Mouse (Mus musculus): Measurements from ENCODE around the gene Plcz1.

Gene Plcz1

DNA sequence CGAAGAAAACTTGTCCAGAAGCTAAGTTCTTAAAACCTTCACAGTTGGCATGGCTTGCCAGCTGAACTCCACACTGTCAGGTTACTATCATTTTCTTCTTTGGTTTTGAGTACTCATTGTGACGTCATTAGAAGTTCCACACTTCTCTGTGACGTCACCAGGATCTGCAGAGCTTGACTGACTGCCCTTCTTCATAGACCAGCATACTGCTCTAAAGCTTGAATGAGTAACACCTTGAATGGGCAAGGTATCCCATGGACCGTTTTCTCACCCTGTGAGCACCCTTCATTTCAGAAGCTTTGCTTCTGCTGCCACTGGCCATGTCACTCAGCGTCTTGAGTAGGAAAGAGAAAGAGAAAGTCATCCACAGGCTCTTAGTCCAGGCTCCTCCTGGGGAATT lies at the start of gene Plcz1:
Gene Plcz1, minus strand, starts transcription at position 101 of the 400 bp plus-strand sequence.
- no peak for DNase-seq

DNA sequence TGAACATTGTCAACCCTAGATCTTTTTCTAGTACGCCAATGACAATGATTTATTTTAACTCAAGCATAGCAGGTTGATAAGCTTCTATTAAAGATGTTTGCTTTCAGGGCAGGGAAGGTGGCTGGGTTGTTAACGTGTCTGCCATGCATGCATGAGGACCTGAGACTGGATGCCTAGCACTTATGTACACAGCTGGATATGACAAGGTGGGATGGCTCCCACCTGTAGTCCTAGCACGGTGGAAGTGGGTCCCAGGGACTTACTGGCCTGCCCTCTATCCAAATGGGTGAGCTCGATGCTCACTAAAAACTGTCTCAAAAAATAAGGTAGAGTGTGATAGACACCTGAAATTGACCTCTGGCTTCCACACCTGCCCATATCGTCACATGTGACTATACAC lies 48.6 kb upstream of the Plcz1 start:
- DNase-seq = no peak

DNA sequence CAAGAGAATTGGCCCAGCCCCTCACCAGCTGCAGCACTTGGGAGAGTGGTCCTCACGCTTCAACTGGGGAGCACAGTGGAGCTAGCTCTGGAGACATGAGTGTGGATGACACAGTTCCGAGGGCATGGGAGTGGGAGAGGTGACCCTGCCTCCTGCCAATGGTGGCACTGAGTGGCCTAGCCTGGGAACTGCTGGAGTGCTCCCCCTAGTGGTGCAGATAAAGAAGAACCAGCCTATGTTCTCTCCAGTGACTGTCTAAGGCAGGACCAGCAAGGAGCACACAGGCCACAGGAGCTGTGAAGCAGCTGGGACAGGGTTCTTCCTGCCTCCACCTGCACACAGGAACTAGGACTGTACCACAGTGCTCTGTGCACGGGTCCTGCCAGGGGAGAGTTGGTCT lies 40.5 kb upstream of the Plcz1 start:
- peak; percentile 7 for DNase-seq

DNA sequence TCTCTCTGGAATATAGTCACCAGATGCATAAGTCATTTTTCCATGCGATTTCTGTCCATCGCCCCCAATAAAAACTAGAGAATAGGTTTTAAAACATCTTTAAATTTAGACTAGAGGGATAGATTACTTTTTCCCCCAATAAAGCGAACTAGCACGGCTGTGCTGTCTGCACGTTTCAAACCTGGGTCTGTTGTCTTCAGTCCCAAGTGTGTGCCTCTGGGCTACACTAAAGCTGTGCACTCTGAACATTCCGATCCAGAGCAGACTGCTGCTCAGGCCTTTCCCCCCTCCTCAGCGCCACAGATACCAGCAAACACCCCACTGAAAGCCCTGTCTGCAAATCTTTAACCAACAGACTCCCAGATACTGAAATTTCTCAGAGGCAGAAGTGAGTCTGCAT lies 39.7 kb upstream of the Plcz1 start:
- DNase-seq = no peak

DNA sequence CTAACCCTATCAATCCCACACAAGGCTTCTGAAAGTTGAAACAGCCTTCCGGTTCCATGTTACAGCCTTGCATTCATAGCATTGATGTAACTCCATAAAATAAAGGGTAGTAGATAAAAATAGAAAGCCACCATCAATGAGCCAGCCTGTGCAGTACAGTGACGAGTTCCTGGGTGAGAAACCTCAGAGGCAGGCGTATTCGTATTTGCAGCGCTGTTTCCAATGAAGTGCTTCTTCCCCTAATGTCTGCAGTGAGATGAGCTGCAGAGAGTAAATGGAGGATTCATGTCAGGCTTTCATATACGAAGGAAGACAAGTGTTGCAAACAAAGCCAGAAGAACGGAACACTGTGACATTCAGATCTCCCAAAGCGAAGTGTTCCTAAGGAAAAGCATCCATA lies 27.9 kb upstream of the Plcz1 start:
- no peak for DNase-seq

DNA sequence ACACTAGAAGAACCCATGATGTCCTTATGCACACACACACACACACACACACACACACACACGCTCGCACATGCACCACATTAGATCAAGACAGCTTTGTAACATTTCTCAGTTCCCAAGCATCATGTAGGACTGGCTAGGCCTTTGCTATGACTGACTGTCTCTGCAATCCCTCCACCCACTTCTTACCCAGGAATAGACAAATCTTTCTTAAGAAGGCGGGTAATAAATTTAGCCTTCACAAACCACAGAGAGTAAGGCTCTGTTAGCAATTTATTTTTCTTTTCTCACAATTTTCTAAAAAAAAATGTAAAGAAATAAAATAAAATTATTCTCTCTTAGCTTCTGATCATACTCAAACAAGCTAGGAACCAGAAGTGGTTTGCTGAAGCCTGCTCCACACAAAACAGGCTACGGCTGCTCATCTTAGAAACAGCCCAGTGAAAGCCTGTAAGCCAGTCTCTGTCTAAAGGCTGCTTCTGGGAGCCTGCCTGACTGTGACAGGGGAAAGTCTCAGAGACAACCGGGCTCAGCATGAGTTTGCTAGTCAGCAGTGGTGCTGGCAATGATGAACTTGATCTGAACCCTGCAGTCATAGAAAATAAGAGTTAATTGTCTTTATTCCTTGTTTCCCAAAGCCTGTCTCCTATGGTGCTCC lies 13.1 kb upstream of the Plcz1 start:
- DNase-seq = no peak

DNA sequence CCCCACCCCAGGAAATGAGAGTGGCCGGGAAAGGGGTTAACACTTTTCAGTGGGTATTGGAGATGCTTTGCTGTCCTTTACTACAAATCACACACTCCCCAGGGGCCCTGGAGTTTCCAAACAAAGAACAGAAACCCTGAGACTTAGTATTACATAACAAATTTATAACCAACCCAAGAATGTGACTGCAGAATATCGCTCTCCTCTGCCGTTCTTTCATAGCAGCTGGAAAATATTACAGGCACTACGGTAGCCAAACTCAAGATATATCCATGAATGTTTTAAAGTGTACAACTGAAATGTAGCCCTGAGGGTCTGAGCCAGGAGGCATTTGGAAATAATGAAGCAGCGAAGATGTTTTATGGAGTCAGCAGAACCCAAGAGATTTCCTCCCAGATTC lies 10.2 kb upstream of the Plcz1 start:
- no peak for DNase-seq

DNA sequence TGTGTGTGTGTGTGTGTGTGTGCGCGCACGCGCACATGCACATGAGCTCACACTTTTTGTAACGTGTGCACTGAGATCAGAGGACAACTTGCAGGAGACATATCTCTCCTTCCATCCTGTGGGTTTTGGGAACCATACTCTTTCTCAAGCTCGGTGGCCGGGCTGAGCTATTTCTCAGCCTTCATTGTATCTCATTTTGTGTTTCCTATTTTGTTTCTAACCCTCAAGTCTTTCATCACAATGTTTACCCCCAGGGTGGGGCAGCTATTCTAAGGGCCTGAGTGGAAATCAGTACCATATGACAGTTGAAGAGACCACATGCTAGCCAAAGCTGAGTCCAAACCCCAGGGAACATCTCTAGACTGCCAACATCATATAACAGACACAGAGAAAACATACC lies 305 bp downstream of the Plcz1 start, which contains the start of gene Capza3:
Gene Capza3, plus strand, starts transcription at position 301 of the 400 bp plus-strand sequence.
- no peak for DNase-seq

DNA sequence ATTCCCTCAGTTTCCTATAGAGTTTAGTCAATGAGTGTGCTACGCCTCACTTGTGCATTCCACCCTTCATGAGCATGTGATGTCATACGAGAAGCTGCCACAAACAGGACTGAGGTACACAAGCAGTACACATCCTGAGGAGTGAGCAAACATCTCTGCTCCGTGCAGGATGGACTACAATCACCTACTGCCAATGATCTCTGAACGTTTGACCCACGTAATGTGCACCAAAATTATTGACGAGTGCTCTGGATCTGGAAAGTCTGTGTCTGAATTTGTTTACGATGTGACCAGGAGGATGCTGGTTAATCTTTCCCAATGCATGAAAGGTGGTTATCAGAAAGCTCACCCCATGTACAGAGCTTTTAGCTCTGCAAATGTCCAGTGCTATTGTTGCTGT lies 16.9 kb downstream of the Plcz1 start:
- DNase-seq = no peak

DNA sequence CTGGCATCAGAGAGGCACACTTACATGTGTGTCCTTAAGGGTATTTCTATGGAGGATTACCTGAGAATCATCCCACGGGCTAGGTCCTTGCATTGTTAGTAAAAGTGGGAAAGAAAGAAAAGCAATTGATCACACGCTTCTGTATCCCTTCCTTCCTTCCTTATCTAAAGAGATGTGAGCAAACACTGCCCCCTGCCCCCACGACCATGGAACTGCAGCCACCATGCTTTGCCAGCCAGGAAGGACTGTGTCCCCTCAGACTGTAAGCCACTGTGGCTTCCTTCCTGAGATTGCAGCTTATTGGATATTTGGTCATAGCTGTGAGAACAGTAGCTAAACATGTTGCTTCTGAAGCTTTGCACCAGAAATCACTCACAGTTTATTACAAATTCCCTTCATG lies 36.1 kb downstream of the Plcz1 start:
- DNase-seq = no peak

DNA sequence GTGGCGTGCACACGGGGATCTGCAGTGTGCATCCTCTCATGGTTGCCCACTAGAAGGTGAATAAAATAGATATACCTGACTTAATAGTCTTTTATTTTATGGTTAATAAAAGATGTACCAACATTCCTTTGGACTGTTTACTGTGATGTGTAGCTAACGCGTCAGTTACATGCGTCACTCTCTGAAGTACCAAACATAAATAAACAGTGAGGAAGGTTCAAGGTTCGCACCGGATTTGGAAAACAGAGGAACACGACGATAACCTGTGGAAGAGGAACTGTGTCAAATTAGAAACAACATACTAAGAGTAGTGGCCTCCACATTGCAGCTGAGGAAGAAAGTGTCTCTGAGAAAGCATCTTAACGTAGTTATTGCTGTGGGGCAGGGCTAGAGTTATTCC lies 51.7 kb downstream of the Plcz1 start:
- no peak for DNase-seq

DNA sequence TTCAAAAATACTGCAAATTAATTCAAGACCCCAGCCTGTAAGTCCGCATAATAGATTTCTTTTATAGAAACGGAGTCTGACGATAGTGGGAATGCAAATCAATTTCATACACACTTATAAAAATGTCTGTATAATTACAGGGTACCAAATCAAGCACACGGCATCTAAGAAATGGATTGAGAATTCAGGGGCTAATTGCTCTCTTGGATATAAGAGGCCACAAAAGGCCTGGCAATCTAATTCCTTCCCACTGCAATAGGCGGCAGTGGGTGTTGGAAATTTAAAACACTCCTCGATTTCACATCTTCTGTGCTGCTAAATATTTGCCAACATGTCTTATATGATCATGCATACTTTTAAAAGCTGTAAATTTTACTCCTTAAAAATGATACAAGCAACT lies 52.2 kb downstream of the Plcz1 start:
- no peak for DNase-seq

DNA sequence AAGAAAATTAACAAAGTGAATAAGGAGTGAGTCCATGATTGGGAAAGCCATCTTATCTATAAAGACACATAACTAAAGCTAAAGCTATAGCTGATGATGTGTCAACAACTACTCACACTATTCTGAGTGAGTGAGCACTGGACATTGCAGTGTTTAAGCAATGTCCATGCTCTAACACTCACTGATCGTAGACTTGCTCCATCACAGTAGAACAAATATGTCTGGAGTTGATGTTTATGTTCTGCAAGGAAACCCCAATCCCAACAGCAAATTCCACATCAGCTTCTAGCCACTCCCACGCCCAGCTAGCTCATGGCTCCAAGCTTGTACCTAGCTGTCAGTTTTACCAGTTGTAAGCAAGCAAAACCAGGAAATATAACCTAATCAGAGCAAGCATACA lies 54.7 kb downstream of the Plcz1 start:
- no peak for DNase-seq

DNA sequence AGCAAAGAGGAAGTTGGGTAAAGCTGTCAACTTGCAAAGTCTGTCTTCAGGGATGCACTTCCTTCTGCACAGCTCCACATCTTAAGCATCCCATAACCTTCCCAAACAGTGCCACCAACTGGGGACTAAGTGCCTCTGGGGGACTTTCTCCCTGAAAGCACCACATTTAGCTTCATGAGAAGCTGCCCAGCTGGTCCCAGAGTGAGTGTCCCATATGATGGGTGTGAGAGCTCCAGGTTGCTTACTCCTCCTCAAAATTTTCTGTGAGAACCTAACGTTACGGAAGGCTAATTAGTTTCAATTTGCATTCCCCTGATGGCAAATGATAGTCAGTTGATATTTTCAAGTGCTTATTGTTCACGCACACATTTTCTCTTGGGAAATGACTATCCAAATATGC lies 57.2 kb downstream of the Plcz1 start:
- no peak for DNase-seq

DNA sequence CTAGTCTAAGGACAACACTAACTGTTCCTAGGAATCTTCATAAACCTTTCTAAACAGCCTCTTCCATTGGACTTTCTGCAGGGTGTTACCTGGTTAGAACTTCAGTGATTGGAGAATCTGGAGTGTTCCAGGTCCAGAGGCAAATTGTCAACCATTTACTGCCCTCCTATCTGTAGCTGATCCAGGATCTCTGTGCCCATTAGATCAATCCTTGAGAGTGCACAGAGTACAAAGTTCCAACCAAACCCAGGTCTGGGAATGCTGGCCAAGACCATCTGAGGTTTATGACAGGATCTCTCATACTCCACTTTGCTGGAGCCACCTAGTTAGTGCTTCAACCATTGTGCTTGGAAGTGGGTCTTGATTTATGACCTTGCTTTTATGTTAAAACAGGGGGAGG lies 60.2 kb downstream of the Plcz1 start:
- no peak for DNase-seq

DNA sequence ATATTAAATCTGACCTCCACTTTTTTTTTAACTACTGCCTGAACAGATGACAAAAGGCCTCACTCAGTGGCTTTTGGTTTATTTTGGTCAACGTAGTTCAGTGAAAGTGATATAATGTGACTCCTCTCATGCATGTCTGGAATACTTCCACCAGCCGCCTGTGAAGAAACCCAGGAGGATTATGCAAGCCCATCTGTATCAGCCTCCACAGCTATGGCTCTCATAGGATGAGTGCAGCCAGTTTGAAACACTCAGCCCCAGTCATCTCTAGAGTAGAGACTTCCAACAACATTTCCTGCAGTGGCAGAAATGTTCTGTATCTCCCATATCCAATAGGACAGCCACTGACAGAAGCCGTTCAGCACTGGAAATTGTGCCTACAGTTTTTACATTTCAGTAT lies 63.1 kb downstream of the Plcz1 start:
- DNase-seq = no peak

DNA sequence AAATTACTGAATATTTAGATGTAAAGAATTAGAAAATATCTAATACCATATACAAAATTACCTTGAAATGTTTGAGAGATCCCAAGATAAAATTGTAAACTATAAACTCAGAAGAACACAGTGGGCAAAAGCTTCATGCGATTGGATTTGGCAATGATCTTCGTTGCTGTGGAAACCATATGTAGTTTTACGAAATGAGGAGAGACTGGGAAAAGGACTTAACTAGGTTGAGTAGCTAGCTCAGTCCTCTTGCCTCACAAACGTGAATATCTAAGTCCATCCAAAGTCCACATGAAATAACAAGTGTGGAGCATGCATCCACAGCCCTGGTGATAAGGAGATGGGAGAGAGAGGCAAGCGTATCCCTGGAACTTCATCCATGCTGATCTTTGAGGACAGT lies 66.6 kb downstream of the Plcz1 start:
- no peak for DNase-seq

DNA sequence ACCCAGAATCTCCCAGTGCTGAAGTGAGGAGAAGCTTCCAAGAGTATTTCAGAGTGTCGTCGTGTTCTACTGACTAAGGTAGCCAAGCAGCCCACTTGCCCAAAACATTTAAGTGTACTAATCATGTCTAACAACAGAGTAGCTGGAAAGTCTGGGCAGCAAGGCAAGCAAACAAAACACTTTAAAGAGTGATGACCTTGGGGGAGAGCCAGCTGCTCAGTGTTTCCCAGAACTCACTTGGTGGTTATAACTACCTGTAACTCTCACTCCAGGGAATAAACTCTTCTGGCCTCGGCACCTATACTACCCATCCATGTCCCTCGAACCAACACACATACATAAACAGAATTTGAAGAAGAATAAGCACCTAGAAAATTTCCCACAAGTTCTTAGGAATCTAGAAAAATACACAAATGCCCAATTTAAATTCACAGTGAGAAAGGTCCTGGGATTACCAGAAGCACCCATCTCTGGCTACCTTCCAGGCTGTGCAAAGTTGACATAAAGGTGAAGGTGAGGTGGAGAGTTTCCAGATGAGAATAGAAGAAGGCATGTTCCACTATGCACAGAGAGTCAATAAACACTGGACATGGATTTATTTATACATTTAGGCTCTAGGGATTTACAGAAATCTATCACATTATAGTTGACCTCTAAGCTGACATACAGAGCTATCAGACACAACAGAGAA lies 69.5 kb downstream of the Plcz1 start:
- DNase-seq = no peak

DNA sequence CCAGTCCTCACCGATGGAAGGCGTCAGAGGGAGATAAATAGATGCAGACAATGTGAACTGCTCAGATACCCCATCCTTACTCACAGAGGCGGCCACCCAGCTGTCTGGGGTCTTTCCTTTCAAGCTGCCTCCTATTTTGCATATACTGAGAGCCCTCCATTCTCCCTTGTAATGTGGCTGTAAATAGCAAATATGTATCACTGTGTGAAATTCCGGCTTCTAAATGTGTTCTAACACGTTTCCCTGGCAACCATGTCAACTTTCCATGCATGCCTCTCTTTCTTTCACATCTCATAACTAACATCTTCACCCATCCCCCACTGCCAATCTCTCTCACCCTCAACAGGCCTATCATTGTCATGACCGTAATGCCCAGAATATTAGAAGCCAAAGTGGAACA lies 74.6 kb downstream of the Plcz1 start:
- no peak for DNase-seq

DNA sequence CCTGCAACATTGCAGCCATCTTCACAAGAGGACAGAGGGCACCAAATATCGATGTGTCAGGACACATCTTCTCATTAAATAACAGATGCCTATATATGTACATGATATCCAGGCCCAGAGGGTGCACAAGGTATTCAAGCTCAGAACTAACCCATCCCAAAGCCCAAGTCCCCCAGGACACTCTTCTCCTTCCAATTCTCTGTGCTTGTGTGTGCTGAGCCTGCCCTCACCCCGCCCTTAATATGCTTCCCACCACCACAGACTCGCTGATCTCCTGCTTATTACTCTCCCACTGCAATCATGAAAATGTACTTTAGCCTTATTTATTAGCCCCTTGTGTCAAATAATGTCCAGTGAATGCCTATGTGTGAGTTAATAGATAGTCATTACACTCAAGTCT lies 76.4 kb downstream of the Plcz1 start:
- DNase-seq = no peak

DNA sequence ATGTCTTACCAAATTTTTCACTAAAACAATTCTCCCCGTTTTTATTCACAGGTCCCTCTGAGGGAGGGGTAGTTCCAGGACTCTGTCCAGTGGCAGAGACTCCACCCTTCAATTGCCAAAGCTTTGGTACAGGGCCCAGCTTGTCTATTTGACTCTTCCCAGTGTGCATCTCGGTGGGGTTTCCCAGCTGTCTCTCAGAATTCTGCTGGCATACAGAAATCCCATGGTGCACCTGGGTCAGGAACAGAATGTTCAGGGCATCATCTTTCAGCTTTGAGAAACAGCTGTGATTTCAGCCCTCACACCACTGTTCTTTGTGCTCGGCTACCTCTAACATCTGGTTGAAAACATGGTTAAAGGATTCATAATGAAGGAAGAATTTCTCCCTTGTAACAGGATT lies 77.5 kb downstream of the Plcz1 start:
- DNase-seq = no peak

DNA sequence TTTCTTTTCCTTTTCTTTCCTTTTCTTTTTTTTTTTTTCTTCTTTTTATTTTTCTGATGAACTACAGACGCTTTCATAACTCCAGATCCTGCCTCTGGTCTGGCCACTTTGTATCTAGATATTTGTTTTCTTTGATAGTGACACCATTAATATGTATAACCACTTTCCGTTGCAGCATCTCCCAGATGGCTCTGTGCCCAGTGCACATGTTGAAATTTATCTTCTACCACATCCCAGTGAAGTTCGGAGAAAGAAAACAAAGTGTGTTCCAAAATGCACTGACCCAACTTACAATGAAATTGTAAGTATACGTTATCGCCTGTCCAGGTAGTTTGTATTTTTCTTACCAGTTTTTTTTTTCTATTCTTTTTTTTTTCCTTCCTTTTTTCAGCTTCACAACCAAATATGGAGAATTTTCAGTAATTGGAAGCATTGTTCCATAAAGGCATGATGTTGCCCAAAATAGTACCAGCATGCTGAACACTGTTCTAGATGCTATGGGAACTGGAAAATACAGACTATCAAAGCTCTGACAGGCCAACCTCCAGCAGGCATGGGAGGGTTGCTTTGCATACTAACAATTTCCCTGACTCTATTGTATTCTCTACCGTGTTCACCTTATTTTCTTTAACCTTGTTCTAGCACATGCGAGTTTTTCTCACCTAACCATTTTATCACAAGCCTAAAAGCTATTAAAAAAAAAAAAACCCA lies 83.6 kb downstream of the Plcz1 start:
- DNase-seq = no peak

DNA sequence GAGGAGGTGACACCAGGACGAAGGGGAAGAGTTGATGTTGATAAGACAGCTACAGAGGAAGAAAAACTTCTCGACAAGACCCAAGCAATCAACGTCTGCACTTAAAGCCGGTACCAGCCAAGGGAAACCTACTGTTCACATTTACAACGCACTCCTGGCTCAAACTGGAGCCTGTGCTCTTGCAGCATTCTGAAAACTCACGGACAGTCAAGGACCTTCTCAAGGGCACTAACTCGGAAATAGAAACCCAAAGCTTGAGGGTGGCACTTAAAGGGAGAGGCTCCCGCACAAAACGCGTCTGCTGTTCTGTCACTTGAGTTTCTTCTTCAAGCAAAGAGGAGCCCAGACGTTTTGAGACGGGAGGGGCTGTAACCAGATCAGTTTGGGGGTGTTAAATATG lies 87.7 kb downstream of the Plcz1 start:
- DNase-seq = no peak

DNA sequence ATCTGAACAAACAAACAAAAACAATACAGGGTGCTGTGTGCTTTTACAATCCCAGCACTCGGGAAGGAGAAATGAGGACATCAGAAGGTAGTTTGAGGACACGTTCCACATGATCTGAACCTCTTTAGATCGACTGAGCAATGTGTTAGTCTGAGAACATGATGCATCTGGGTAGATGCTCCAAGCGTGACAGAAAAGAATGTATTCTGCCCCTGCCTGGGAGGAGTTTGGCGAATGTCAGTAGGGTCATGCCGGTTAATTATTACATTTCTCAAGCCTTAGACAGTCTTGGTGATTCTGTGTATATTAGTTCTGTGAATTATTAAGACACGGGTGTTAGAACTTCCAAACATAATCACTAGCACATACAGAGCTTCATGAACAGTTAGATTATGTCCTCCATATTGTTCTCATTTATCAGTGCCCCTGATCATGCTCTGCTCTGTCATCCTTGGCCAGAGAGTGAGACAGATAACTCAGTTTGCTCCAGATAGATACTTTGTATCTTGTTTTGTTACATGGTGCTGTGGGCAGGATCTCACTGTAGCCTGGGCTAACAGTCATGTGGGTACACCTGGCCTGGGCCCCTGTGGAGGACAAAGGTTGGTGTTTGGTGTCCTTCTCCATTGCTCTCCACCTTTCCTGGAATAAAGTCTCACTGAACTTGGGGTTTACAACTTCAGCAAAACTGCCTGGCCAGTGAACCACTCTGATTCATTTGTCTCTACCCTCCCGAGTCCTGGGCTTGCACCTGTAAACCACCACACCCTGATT lies 94.0 kb downstream of the Plcz1 start:
- DNase-seq = no peak
